Mouse (Mus musculus) kidney, adult 2 months (tissue): ENCODE data around the gene Mvb12b. TPM values are rescaled to one million over a fixed set of nuclear protein-coding genes. Genes with fewer than 3 reads are reported as not detected.
A peak's percentile ranks its signal among the peaks of the same experiment; 100 is the strongest.

ENCODE experiments used
- DNase-seq: peaks from one replicate; pipeline ENCODE4 v3.0.0; 2021
- H3K27ac ChIP-seq: fragments of 200-500 bp; 2 replicates; pipeline ENCODE4 v1.5.1; 2012; ENCODE audit warnings: low read depth, low read length, control low read depth, inconsistent platforms; ENCODE audit not compliant: insufficient read depth
- H3K27me3 ChIP-seq: fragments of 200-500 bp; replicated peaks from 2 replicates; pipeline ENCODE4 v1.6.1; 2012; ENCODE audit warnings: mild to moderate bottlenecking, moderate library complexity, low read length, inconsistent platforms; ENCODE audit not compliant: control insufficient read depth, insufficient read depth
- H3K36me3 ChIP-seq: fragments of 200-500 bp; 2 replicates; pipeline ENCODE4 v1.6.1; 2012; ENCODE audit warnings: mild to moderate bottlenecking, moderate library complexity, low read length, inconsistent platforms; ENCODE audit not compliant: control insufficient read depth, insufficient read depth
- H3K4me1 ChIP-seq: fragments of 200-500 bp; 2 replicates; pipeline ENCODE4 v1.6.1; 2011; ENCODE audit warnings: low read length; ENCODE audit not compliant: control insufficient read depth, insufficient read depth
- H3K4me3 ChIP-seq: fragments of 200-500 bp; 2 replicates; pipeline ENCODE4 v1.5.1; 2011; ENCODE audit warnings: mild to moderate bottlenecking, low read depth, low read length, control low read depth; ENCODE audit not compliant: insufficient read depth
- CTCF ChIP-seq: fragments of 200-500 bp; conservative IDR thresholded peaks from 2 replicates; pipeline ENCODE4 v1.5.1; 2011; ENCODE audit warnings: low read depth, mild to moderate bottlenecking, control low read depth, low read length, moderate library complexity, mixed read lengths; ENCODE audit not compliant: insufficient read depth, insufficient read length
- POLR2A ChIP-seq: fragments of 200-500 bp; IDR thresholded peaks from one replicate; pipeline ENCODE4 v1.6.1; 2011; ENCODE audit warnings: low read depth, low read length, control low read depth
- WGBS: fragments of 180-500 bp; shearing (Covaris S2); methylation state at CpG from one replicate; pipeline ENCODE4 v1.1.7; 2018; 5-methylcytosine and 5-hydroxymethylcytosine counted together
- polyA plus RNA-seq: library from polyadenylated mRNA; depleted of rRNA; stranded (reverse); fragments of >200 nt; gene quantifications from 2 replicates; pipeline ENCODE4 v1.2.3, GENCODE M21; 2012

The Mvb12b gene
- polyA plus RNA-seq, 1 experiment, result 29.2 TPM

DNA sequence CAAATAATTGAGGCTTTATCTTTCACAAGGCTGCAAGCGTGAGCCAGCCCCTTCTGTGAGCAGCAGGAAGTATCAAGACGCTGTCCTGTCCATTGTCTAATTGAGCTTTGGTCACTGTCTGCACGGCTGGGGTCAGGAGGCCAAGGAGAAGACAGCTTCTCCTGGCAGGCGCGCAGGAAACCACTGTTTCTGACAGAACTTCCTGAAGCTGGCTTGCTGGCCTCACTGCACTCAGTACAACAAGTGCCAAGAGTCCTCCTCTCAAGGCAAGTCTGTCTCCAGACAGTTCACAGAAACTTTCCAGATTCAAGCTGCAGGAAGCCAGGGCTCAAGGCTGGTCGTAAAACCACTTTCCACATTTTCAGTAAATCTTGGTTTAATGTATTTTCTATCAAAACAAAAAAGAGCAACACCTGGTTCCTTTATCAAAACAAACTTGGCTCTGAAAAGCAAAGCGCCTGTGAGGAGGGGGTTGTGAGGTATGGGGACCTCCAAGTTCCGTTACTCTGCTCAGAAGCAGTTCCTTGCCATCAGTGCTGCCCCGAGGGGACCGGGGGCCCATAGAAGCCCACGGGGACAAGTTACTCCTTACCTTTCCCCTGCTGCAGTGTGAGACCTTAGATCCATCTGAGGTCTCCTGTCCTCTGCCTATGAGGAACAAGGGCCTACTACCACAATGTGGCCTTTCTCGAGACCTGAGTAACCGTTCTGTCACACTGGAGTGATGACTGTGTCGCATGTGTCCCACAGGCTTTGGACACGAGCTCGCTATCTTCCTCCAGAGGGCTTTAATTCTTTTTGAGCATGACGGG lies 17.2 kb downstream of the Mvb12b start:
- Histone ChIP-seq H3K27me3 (no peaks in the 10 kb centered on the region), H3K36me3 (no peaks in the 10 kb centered on the region), H3K4me1 (peaks cover 56% of the 10 kb centered on the region), H3K27ac (peak overlapping the region; percentile 22), H3K4me3 (no peak overlapping the region)
- no peak for TF ChIP-seq POLR2A
- TF ChIP-seq CTCF, result no peak
- 37% methylated on average over 17 of the region's 17 CpGs for WGBS
- peak; percentile 97 for DNase-seq

GRCm38 (mm10) chr2:33869689-33870343 lies 17.9 kb downstream of the Mvb12b start:
- peak overlapping the region; percentile 58; the same call in 1 of the 2 replicates for H3K27ac ChIP-seq

DNA sequence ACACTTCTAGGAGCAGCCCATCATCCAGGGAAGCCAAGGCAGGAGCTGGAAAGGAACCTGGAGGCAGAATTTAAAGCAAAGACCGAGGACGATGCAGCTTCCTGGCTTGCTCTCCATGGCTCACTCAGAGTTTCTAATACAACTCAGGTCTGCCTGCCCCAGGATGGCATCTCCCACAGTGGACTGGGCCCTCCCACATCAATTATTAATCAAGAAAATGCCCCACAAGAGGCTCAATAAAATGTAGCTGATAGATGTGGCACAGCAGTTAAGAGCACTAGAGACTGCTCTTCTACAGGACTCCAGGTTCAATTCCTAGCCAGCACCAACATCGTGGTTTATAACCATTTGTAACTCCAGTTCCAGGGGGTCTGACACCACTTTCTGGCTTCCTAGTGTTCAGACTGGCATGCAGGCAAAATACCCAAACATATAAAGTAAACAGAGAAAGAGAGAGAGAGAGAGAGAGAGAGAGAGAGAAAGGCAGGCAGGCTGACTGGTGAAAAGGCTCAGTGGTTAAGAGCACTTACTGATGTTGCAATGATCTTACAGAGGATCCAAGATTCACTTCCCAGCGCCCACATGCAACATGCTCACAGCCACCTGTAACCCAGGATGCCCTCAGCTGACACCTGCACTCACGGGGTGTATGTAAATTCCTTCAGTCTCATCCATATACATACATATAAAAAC lies 18.6 kb downstream of the Mvb12b start:
- Histone ChIP-seq H3K27ac (0 out of 2 replicates have a peak overlapping the region, but pooled peaks have one; percentile 58), H3K27me3 (no peaks in the 10 kb centered on the region), H3K4me3 (no peak overlapping the region), H3K4me1 (peaks cover 52% of the 10 kb centered on the region), H3K36me3 (no peaks in the 10 kb centered on the region)
- WGBS, result 39% methylated on average over 5 of the region's 5 CpGs
- TF ChIP-seq CTCF (no peak), POLR2A (no peak)
- DNase-seq, result peak; percentile 77

More at GRCm38 (mm10) chr2:33869689-33870343, 17.9 kb downstream of the Mvb12b start:
- H3K4me1 ChIP-seq, result peaks cover 56% of the 10 kb centered on the region
- no peak overlapping the region for H3K4me3 ChIP-seq
- WGBS, result 58% methylated on average over 10 of the region's 10 CpGs
- DNase-seq, result no peak
- TF ChIP-seq CTCF, result no peak
- TF ChIP-seq POLR2A, result no peak
- no peaks in the 10 kb centered on the region for H3K27me3 ChIP-seq
- H3K36me3 ChIP-seq, result no peaks in the 10 kb centered on the region

GRCm38 (mm10) chr2:33868322-33868721 lies 19.4 kb downstream of the Mvb12b start:
- 93% methylated on average over 4 of the region's 4 CpGs for WGBS
- H3K4me1 ChIP-seq, result peaks cover 48% of the 10 kb centered on the region
- no peak for DNase-seq

DNA sequence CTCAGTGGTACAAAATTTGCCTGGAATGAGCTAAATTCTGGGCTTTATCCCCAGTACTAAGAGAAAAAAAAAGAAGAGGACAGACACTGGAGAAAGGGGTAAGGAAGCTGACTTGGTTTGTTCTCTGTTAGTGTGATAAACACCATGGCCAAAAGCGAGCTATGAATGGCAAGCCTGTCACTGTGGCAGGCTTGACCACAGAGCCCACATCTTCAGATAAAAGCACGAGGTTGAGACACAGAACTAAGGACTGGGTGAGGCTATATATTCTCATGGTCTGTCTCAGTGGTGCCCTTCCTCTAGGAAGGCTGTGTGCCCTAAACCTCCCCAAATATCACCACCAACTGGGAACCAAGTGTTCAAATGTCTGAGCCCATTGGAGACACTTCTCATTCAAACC lies 31.0 kb downstream of the Mvb12b start:
- Histone ChIP-seq H3K4me3 (no peak overlapping the region), H3K4me1 (no peaks in the 10 kb centered on the region), H3K27ac (no peak overlapping the region), H3K36me3 (no peaks in the 10 kb centered on the region), H3K27me3 (no peaks in the 10 kb centered on the region)
- DNase-seq, result no peak
- WGBS, result 85% methylated on average over 2 of the region's 2 CpGs
- TF ChIP-seq CTCF, result no peak
- TF ChIP-seq POLR2A, result no peak

More at GRCm38 (mm10) chr2:33868322-33868721, 19.4 kb downstream of the Mvb12b start:
- TF ChIP-seq POLR2A (no peak), CTCF (no peak)
- Histone ChIP-seq H3K27me3 (no peaks in the 10 kb centered on the region), H3K36me3 (no peaks in the 10 kb centered on the region), H3K27ac (no peak overlapping the region), H3K4me3 (no peak overlapping the region)

DNA sequence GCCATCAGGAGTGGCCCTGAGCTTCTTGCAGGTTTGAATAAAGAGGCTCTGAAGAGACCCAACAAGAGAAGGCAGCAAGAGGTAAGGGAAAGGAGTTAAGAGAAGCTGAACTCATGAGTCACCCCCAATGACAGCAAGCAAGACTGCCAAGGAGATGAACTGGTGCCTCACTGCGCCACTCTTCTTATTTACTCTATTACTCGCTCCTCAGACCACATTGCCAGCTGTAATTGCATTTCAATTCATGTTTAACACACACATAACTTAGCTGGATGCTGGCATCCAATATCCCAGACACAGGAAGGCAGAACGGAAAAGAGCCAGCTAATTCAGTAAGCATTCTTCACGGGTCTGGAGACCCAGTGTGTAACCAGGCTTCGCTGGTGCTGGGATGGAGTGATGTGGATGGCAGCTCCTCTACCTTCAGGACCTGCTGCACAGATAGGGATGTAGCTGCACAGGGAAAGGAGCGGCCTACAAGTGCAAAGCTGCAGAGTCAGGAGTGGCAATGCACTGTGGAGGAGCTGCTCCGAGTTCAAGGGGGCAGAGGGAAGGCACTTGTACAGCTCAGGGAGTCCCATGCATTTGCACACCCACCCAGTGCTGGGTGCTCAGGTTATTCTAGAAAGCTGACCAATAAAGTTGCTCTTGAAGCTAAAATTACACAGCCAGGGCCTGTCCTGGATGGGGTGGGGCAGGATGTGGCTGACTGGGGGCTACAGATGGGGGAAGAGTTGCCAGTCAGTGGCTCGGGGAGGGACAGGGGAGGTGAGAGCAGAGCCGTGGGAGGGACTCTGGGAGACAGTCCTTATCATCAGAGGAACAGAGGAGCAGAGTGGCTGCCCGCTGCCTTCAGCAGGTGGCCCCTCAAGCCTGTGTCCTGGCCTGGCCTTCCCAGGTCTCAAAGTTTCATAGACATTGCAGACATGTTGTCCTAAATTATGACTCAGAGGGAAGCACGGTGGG lies 34.5 kb downstream of the Mvb12b start:
- TF ChIP-seq CTCF (no peak), POLR2A (no peak)
- WGBS, result 75% methylated on average over 11 of the region's 11 CpGs
- Histone ChIP-seq H3K36me3 (no peaks in the 10 kb centered on the region), H3K27me3 (no peaks in the 10 kb centered on the region), H3K27ac (no peak overlapping the region), H3K4me3 (no peak overlapping the region), H3K4me1 (no peaks in the 10 kb centered on the region)
- DNase-seq, result no peak
